Mouse (Mus musculus): Measurements from ENCODE around the gene Psap.

Psap gene

DNA sequence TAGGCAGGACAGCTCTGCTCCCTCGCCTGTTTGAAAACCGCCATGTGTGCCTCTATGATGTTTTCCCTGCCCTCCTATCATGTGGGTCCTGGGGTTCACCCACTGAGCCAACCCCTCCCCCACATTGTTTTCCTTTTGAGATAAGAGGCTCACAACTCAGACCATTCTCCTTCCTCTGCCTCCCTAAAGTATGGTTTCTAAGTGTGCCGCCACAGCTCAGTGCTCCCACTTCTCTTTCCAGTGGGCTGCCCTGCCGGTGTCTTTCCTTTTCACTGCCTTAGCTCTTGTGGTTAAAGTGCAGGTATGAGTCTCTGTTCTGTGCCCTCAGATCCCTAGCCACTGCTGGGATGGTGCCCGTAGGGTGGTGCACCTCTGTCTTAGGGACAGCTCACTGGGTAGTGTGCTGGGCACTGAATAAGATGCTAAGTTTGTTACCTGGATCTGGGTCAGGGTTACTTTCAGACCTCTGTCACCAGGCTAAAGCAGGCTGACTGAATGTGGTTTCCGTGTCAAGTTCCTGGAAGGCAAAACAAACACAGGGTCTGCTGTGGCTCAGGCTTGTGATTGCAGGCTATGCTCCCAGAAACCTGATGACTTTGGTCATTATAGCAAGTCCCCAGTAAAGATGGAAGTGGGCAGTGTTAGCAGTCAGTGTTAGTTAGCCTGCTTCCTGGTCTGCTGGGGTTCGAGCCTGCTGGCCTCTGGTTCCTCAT is 12.8 kb downstream of the Psap start:
- DNase-seq: no peak

- DNase-seq: no peak
Measured at GRCm38 (mm10) chr10:60290739-60291110, 13.3 kb downstream of the Psap start.

DNA sequence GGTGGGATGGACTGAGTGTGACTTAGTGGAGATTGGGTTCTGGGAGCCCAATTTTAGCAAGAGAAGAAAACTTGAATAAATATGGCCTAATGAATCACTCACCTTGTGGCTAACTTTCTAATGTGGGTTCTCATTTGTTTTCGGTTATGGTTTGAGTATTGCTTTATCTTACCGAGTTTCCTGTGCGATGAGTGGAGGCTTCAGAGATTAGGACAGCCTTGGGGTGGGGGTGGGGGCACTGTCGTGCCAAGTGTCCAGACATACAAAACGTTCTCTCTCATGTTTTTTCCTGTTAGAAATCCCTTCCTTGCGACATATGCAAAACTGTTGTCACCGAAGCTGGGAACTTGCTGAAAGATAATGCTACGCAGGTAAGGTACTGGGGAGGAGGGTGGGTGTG is 14.8 kb downstream of the Psap start:
- DNase-seq: no peak

GRCm38 (mm10) chr10:60294621-60295020 is 17.2 kb downstream of the Psap start:
- peak; percentile 41 for DNase-seq

- DNase-seq: no peak
Measured at GRCm38 (mm10) chr10:60295356-60295755, 17.9 kb downstream of the Psap start.

- no peak for DNase-seq
Measured at GRCm38 (mm10) chr10:60296027-60296426, 18.6 kb downstream of the Psap start.

GRCm38 (mm10) chr10:60299636-60300035 is 22.2 kb downstream of the Psap start:
- no peak for DNase-seq

GRCm38 (mm10) chr10:60303419-60303818 is 26.0 kb downstream of the Psap start:
- no peak for DNase-seq

GRCm38 (mm10) chr10:60304854-60305628 is 27.6 kb downstream of the Psap start:
- DNase-seq: peak; percentile 78

DNA sequence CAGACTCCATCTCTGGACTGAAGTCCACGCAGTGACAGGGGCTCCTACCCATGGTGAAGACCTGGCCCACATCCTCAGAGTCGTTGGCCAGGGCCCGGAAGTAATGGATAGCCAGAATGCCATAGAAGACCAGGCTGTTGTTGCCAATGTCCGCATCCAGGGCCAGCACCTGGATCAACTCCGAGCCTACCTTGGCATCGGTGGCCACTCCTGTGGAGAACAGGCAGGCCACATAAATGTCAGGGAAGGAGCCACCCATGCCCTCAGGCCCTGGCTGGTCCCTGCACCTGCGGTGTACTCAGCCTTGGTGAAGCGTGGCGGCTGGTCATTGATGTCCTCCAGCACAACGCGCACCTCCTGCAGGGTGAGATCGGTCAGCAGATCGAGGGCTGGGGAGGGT is 33.2 kb downstream of the Psap start:
- DNase-seq: no peak

GRCm38 (mm10) chr10:60313606-60314005 is 36.2 kb downstream of the Psap start:
- DNase-seq: no peak

GRCm38 (mm10) chr10:60316166-60316565 is 38.7 kb downstream of the Psap start:
- DNase-seq: no peak

DNA sequence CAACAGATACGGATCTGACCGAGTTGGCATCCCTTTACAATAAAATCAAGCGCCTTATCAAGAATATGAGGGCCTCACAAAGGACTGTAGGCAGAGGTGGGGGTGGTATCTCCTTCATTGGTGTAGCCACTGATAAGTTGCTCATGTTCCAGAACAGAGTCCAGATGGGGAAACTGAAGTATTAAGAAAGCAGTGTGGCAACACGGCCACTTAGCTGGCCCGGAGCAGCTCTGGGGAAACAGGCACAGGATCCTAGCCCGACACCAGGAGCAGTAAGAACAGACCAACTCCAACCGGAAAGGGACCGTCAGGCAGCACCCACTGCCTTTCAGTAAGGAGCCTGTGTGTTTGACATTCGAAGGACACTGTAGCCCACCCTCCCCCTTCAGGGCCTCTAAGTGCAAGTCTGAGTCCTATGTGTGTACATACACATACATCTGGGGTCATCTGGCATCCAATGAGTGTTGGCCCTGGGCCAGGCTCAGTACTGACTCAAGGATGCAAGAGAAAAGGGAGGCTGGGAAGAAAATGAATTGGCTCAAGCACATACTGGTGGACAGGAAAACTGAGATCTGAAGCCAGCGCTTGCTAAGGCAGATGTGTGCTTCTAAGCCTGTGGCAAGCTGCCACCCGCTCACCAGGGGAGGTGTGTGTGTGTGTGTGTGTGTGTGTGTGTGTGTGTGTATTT is 51.7 kb downstream of the Psap start:
- no peak for DNase-seq

DNA sequence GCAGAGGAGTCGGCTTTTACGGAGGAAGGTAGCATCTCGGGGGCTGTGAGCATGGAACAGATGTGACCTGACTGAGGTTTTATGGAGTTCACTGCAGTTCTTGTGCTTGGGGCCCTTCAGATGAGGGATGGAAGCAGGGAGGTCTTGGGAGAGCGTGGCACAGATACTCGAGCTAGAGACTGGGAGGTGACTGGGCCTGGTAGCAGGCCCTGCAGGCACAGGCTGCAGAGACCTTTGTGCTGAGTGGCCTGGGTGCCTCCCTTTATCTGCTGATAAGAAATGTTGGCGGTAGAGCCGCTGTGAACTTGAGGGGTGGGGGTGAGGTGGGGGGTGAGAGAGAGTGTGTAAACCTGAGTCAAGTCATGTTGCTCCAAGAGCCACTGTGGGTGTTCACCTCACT is 57.2 kb downstream of the Psap start:
- no peak for DNase-seq

GRCm38 (mm10) chr10:60335021-60335420 is 57.6 kb downstream of the Psap start:
- no peak for DNase-seq

DNA sequence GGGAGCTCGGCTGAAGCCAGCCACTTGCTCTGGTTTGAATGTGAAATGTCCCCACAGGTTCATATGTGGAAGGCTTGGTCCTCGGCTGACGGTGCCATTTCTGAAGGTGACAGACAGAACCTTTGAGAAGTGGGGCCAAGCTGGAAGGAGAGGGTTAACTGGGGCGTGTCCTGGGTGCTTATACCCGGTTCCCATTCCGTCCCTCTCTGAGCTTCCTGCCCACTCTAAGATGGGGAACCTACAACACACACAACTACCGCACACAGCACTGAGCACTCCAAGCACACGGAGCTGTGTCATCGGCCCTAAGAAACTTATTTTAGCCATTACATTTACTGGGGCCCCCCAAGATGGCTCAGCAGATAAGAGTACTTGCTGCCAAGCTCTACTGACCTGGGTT is 64.1 kb downstream of the Psap start:
- DNase-seq: no peak

- no peak for DNase-seq
Measured at GRCm38 (mm10) chr10:60344111-60344510, 66.7 kb downstream of the Psap start.

DNA sequence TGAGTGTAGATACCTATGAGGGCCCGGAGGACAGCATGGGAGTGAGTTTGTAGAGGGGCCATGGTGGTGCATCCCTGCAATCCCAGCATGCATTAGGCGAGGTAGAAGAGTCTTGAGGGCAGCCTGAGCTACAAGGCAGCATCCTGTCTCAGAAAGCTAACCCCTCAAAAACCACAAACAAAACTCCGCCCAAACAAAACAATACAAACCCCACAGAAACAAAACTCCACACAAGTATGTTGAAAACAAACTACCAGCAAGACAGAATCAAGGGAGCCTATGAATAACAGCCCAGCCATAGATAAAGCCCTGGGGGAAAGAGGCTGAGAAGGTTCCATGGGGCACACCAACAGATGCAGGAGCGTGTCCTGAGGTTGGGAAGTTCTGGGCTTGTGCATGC is 68.6 kb downstream of the Psap start:
- DNase-seq: no peak

- peak; percentile 85 for DNase-seq
Measured at GRCm38 (mm10) chr10:60346701-60347405, 69.4 kb downstream of the Psap start, which contains the start of gene Vsir. TSS of gene Vsir (plus strand) at chr10:60346851.

DNA sequence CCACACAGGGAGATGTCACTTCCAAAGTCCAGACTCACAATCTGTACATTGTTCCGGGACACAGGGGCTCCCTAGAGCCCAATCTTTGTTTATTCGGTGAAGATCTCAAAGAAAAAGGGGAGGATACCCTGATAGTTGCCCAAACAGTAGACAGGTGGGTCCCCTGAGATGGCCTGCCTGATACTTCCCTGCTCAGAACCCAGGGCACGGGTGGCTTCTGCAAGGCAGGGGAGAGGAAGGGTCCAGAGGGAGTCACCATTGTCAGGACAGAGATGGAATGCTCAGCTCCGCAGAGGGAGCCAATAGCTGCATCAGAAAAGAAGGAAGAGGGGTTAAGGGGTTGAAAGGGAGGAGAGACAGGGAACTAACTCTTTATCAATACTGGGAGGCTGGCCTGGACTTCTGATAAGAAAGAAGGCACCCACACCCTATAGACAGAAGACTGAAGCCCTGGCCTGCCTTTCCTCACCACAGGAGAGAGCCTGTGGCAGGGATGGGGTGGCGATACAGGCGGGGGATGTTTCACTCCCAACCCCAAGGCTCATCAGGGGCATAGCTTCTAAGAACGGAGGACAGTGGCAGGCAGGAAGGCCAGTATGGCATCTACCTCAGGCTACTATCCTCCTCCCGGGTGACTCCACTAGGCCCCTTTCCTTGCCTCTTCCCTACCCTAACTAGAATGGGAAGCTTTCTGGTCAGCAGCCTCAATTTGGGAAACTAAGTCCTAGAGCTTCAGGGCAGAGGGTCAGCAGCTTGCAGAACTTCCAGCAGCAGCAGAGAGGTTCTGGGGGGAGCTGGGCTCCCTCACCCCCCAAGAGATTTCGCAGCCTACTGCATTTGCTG is 70.6 kb downstream of the Psap start:
- no peak for DNase-seq

GRCm38 (mm10) chr10:60349056-60349455 is 71.6 kb downstream of the Psap start:
- DNase-seq: peak; percentile 51

- DNase-seq: no peak
Measured at GRCm38 (mm10) chr10:60349644-60350043, 72.2 kb downstream of the Psap start.
